Mouse (Mus musculus) monocyte, adult 2 months (primary cell): ENCODE measurements around the gene Plaur.
A peak's percentile ranks its signal among the peaks of the same experiment; 100 is the strongest.
"Not testable (repeated sequence)": the region's sequence is repeated elsewhere in the genome, so short reads cannot be mapped to it uniquely, and the experiment has no call there.

ENCODE experiments used
- DNase-seq, 2 experiments: peaks; one replicate each; pipeline ENCODE4 v3.0.0; 2022; ENCODE audit warnings: low spot score in 2 of 2, low read depth in 1 of 2

Gene Plaur

DNA sequence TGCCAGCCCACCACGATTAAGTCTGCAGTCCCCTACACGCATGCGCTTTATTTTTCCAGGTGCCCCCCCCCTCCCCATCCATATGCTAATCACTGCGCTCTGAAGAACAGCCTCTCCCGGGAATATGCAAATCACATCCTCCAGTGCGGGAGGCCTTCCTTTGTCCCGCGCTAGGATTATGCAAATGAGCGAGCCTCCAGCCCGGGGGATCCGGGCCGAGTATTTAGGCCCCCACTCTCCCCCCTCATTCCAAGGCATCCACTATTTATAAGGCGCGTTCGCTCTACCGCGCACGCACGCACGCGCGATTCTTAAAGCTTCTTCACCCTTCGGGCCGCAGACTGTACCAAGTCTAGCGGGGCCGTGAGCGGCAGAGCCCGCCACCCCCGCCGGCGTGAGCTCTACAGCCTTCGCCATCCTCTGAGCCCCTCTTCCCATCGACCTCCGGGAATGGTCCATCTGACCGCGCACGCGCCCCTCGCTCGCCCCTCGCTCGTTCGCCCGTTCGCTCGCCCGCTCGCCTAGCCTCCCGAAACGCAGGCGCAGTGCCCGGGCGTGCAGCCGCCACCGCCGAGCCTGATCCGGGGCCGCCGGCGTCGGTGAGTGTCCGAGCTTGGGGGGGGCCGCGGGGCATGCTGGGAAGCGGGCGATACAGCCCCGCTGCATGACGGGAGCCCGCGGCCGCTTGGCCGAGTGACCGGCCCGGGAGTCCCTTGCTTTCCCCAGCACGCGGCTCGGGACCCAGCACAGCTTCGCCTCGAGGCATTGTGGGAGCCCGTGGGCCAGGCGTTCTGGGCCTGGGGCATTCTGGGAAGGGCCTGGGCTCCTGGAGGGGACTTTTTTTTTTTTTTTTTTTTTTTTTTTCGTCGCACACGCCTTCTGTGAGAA, 44.8 kb downstream of the Plaur start, which contains the start of gene Zfp428:
Zfp428 (plus strand) TSS at position 169 of the 888 bp plus-strand sequence.
- DNase-seq = peak in 1 of 2 experiments; percentile 47

DNA sequence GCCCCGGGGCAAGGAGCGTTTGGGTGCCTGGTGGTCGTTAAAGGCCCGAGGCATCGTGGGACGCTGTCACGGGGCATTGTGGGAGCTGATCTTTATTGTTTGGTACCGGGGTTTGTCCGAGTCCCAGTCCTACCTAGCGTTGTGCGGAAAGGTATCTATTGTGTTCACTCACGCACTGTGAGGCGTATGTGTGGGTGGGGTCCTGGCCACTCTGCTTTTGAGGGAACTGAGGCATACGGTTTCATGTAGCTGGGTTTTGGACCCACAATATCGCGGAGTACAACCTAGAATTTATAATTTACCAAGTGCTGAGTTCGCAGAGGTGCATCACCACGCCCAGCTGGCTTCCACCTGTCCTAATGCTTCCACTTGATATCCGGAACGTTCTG, 45.4 kb downstream of the Plaur start:
- no peak for DNase-seq

GRCm38 (mm10) chr7:24512355-24512754, 50.1 kb downstream of the Plaur start, which contains the start of gene AC161166.1:
Gene AC161166.1, minus strand, starts transcription at chr7:24512455.
- DNase-seq = no peak

DNA sequence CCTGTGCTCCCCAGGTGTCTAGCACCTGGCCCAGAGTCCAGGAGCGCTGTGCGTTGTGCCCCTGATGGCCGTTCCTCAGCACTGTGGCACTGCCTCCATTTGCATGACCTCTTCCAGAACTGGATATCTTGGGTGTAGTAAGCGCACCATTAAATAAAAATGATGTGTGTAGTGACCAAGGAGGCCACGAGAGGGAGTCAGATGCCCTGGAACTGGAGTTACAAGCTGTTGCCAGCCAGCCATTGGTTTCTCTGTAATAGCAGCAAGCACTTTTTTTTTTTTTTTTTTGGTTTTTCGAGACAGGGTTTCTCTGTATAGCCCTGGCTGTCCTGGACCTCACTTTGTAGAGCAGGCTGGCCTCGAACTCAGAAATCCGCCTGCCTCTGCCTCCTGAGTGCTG, 54.0 kb downstream of the Plaur start:
- not testable (repeated sequence) for DNase-seq

DNA sequence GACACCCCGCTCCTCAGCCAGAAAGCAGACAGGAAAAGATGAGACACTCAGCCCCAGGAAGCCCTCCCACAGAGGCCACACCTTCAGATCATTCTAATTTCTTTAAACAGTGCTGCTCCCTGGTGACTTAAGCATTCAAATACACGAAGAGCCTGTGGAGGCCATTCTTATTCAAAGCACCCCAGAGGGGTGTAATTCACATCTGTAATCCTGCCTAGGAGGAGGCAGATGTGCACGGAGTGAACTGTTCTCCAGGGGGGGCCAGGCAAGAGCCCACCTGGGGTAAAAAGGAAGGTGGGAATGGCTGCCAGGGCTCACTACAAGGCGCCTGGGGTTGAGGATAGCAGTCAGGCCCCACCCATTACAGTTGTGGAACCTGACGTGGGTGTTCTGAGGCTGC, 54.8 kb downstream of the Plaur start:
- DNase-seq = no peak

DNA sequence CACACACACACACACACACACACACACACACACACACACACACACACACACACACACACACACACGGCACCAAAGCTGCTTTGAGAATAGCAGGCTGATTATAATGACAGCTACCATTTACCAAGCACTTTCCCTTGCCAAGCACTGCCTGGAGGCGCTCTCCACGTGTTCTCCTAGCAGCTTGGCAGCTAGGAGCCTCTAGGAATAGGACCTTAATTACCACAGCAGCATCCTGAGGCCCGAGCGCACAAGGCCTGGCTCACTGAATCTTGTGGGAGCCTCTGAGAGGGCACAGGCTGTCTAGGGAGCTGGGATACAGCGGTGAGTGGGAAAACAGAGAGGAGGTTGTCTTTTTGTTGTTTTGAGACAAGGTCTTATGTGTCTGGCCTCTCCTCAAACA, 55.4 kb downstream of the Plaur start:
- DNase-seq = no peak

GRCm38 (mm10) chr7:24519130-24519529, 56.8 kb downstream of the Plaur start:
- DNase-seq = no peak

- DNase-seq = not testable (repeated sequence)
These were observed 57.8 kb downstream of the Plaur start for GRCm38 (mm10) chr7:24520054-24520453.

- no peak for DNase-seq
These were observed 60.5 kb downstream of the Plaur start for GRCm38 (mm10) chr7:24522805-24523204.

DNA sequence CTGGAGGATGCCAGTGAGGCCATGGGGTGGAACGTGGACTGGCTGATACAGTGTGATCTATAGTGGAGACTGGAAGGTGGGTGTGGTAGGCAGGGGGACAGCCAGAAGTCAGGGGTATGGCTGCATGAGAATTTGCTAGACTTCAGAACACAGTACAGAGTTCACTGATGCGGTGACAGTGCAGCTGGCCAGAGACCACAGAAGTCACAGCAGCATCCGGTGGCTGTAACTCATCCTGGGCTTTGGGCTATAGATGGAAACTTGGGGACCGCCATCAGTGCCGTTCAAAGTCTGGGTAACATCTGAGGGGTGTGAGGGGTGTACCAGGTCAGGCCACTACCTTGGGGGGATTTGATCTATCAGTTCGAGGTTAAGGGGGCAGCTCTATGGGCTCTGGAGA, 61.4 kb downstream of the Plaur start:
- no peak for DNase-seq

GRCm38 (mm10) chr7:24524978-24525377, 62.7 kb downstream of the Plaur start:
- DNase-seq = no peak
